Mouse (Mus musculus) neural tube, embryonic 14.5 days (tissue): Measurements from ENCODE around the gene Gm28308. TPM values are rescaled to one million over a fixed set of nuclear protein-coding genes. Genes with fewer than 3 reads are reported as not detected.

Experiments
- ATAC-seq: fragments of 200-750 bp; cut with Nextera tagmentation; 2 replicates; pipeline ENCODE4 v1.8.0; 2017; ENCODE audit warnings: low read depth, mild to moderate bottlenecking, moderate TSS enrichment, moderate library complexity
- H3K27ac ChIP-seq: fragments of 300-500 bp; sonication (generic); 2 replicates; pipeline ENCODE4 v1.5.1; 2014; ENCODE audit warnings: low read depth, mild to moderate bottlenecking, control low read depth, low read length, moderate library complexity, mixed read lengths
- H3K27me3 ChIP-seq: fragments of 300-500 bp; sonication (generic); 2 replicates; pipeline ENCODE4 v1.6.1; 2014; ENCODE audit warnings: low read length; ENCODE audit not compliant: control insufficient read depth, insufficient read depth
- H3K36me3 ChIP-seq: fragments of 300-500 bp; sonication (generic); 2 replicates; pipeline ENCODE4 v1.6.1; 2014; ENCODE audit warnings: low read length, mixed read lengths; ENCODE audit not compliant: control insufficient read depth, insufficient read depth
- H3K4me1 ChIP-seq: fragments of 300-500 bp; sonication (generic); 2 replicates; pipeline ENCODE4 v1.6.1; 2014; ENCODE audit warnings: low read length; ENCODE audit not compliant: control insufficient read depth, insufficient read depth
- H3K4me2 ChIP-seq: fragments of 300-500 bp; sonication (generic); 2 replicates; pipeline ENCODE4 v1.6.1; 2014; ENCODE audit warnings: mild to moderate bottlenecking, low read depth, low read length, control low read depth
- H3K4me3 ChIP-seq: fragments of 300-500 bp; sonication (generic); 2 replicates; pipeline ENCODE4 v1.5.1; 2014; ENCODE audit warnings: low read depth, low read length, control low read depth, mixed read lengths
- H3K9ac ChIP-seq: fragments of 300-500 bp; sonication (generic); replicated peaks from 2 replicates; pipeline ENCODE4 v1.6.1; 2014; ENCODE audit warnings: low read depth, mild to moderate bottlenecking, control low read depth, low read length, mixed read lengths
- H3K9me3 ChIP-seq: fragments of 300-500 bp; sonication (generic); 2 replicates; pipeline ENCODE4 v1.6.1; 2016; ENCODE audit warnings: low read length; ENCODE audit not compliant: control insufficient read depth
- WGBS: fragments of 180-500 bp; shearing (Covaris S2); extraction: QIAGEN DNeasy Blood & Tissue Kit; methylation state at CpG from one replicate; pipeline ENCODE4 v1.1.7; 2014; 5-methylcytosine and 5-hydroxymethylcytosine counted together
- polyA plus RNA-seq: library from polyadenylated mRNA; unstranded; fragments of >200 nt; fragmentation: Nextera tagmentation; extraction: Ambion mirVana; gene quantifications from 2 replicates; pipeline ENCODE4 v1.2.1, GENCODE M21; 2014

The Gm28308 gene
- polyA plus RNA-seq, 1 experiment from 2014 or later, result 4.2 TPM

- peak overlapping the region; percentile 90 for H3K4me2 ChIP-seq
- 8% methylated on average over 11 of the region's 11 CpGs for WGBS
- H3K9ac ChIP-seq, result peak overlapping the region; percentile 76
- peaks cover 8% of the 10 kb centered on the region; the same call in 1 of the 2 replicates for H3K36me3 ChIP-seq
- H3K9me3 ChIP-seq, result no peaks in the 10 kb centered on the region
- H3K27ac ChIP-seq, result peak overlapping the region; percentile 87
- peaks cover 75% of the 10 kb centered on the region for H3K4me1 ChIP-seq
- H3K4me3 ChIP-seq, result peak overlapping the region; percentile 38
- no peak for ATAC-seq
- H3K27me3 ChIP-seq, result no peaks in the 10 kb centered on the region
Measured at GRCm38 (mm10) chr6:52180213-52180710, 32.9 kb downstream of the Gm28308 start.

GRCm38 (mm10) chr6:52179690-52180089, 33.4 kb downstream of the Gm28308 start:
- H3K9ac ChIP-seq, result peak overlapping the region; percentile 76
- H3K4me3 ChIP-seq, result peak overlapping the region; percentile 38
- peaks cover 74% of the 10 kb centered on the region for H3K4me1 ChIP-seq
- H3K36me3 ChIP-seq, result peaks cover 8% of the 10 kb centered on the region; the same call in 1 of the 2 replicates
- peak overlapping the region; percentile 87 for H3K27ac ChIP-seq
- H3K27me3 ChIP-seq, result no peaks in the 10 kb centered on the region
- H3K9me3 ChIP-seq, result no peaks in the 10 kb centered on the region
- WGBS, result 3% methylated on average over 10 of the region's 10 CpGs
- H3K4me2 ChIP-seq, result peak overlapping the region; percentile 90
- ATAC-seq, result no peak

GRCm38 (mm10) chr6:52178918-52179665, 34.0 kb downstream of the Gm28308 start:
- H3K36me3 ChIP-seq, result peaks cover 8% of the 10 kb centered on the region; the same call in 1 of the 2 replicates
- no peaks in the 10 kb centered on the region for H3K9me3 ChIP-seq
- no peaks in the 10 kb centered on the region for H3K27me3 ChIP-seq
- peak overlapping the region; percentile 87 for H3K27ac ChIP-seq
- H3K4me2 ChIP-seq, result peak overlapping the region; percentile 90
- no peak for ATAC-seq
- H3K4me3 ChIP-seq, result peak overlapping the region; percentile 38
- WGBS, result 3% methylated on average over 4 of the region's 4 CpGs
- peak overlapping the region; percentile 76 for H3K9ac ChIP-seq
- H3K4me1 ChIP-seq, result peaks cover 68% of the 10 kb centered on the region

- peaks cover 74% of the 10 kb centered on the region for H3K4me1 ChIP-seq
- 9% methylated on average over 9 of the region's 9 CpGs for WGBS
- no peaks in the 10 kb centered on the region for H3K27me3 ChIP-seq
- peak overlapping the region; percentile 90 for H3K4me2 ChIP-seq
- H3K9ac ChIP-seq, result peak overlapping the region; percentile 76
- no peaks in the 10 kb centered on the region for H3K9me3 ChIP-seq
- peak overlapping the region; percentile 87 for H3K27ac ChIP-seq
- no peak for ATAC-seq
- peaks cover 4% of the 10 kb centered on the region; the same call in 1 of the 2 replicates for H3K36me3 ChIP-seq
- peak overlapping the region; percentile 38 for H3K4me3 ChIP-seq
Measured at GRCm38 (mm10) chr6:52177806-52178205, 35.3 kb downstream of the Gm28308 start.

GRCm38 (mm10) chr6:52177061-52177735, 35.9 kb downstream of the Gm28308 start, which contains the start of gene 5730596B20Rik:
TSS of gene 5730596B20Rik (plus strand) at chr6:52177498.
- WGBS, result 4% methylated on average over 36 of the region's 36 CpGs
- Histone ChIP-seq H3K4me1 (peaks cover 78% of the 10 kb centered on the region), H3K27me3 (no peaks in the 10 kb centered on the region), H3K9ac (peak within 1 kb of the TSS; percentile 76), H3K4me3 (peak within 1 kb of the TSS; percentile 38), H3K36me3 (peaks cover 4% of the 10 kb centered on the region; the same call in 1 of the 2 replicates), H3K9me3 (no peaks in the 10 kb centered on the region), H3K27ac (peak within 1 kb of the TSS; percentile 87), H3K4me2 (peak within 1 kb of the TSS; percentile 90)
- ATAC-seq, result peak; percentile 24; the same call in 1 of the 2 replicates

- WGBS, result 2% methylated on average over 6 of the region's 6 CpGs
- Histone ChIP-seq H3K4me1 (peaks cover 80% of the 10 kb centered on the region), H3K27ac (peak overlapping the region; percentile 87), H3K36me3 (peaks cover 4% of the 10 kb centered on the region; the same call in 1 of the 2 replicates), H3K9ac (peak overlapping the region; percentile 76), H3K9me3 (no peaks in the 10 kb centered on the region), H3K4me2 (peak overlapping the region; percentile 90), H3K27me3 (no peaks in the 10 kb centered on the region), H3K4me3 (peak overlapping the region; percentile 38)
- ATAC-seq, result no peak
Measured at GRCm38 (mm10) chr6:52176391-52176790, 36.7 kb downstream of the Gm28308 start.

- no peaks in the 10 kb centered on the region for H3K9me3 ChIP-seq
- H3K4me1 ChIP-seq, result peaks cover 84% of the 10 kb centered on the region
- peak overlapping the region; percentile 76 for H3K9ac ChIP-seq
- no peaks in the 10 kb centered on the region for H3K27me3 ChIP-seq
- peak overlapping the region; percentile 87 for H3K27ac ChIP-seq
- H3K36me3 ChIP-seq, result peaks cover under 1% of the 10 kb centered on the region; the same call in 1 of the 2 replicates
- 2% methylated on average over 19 of the region's 35 CpGs for WGBS
- H3K4me3 ChIP-seq, result peak overlapping the region; percentile 38
- peak; percentile 9; the same call in 1 of the 2 replicates for ATAC-seq
- peak overlapping the region; percentile 90 for H3K4me2 ChIP-seq
Measured at GRCm38 (mm10) chr6:52175864-52176263, 37.3 kb downstream of the Gm28308 start.

- Histone ChIP-seq H3K4me2 (peak overlapping the region; percentile 90), H3K36me3 (no peaks in the 10 kb centered on the region; the same call in 1 of the 2 replicates), H3K9me3 (no peaks in the 10 kb centered on the region), H3K4me1 (peaks cover 84% of the 10 kb centered on the region), H3K27me3 (no peaks in the 10 kb centered on the region), H3K4me3 (peak overlapping the region; percentile 38), H3K27ac (peak overlapping the region; percentile 87), H3K9ac (peak overlapping the region; percentile 76)
- ATAC-seq, result peak; percentile 13; the same call in 1 of the 2 replicates
- 2% methylated on average over 41 of the region's 41 CpGs for WGBS
Measured at GRCm38 (mm10) chr6:52174968-52175751, 38.0 kb downstream of the Gm28308 start.
